Mouse (Mus musculus): Measurements from ENCODE around the gene C1qtnf2.

- TF ChIP-seq NELFE (IDR thresholded peaks at IDR 0.05; ENCODE audit: low read depth, low read length) (no peak), EP300 (IDR thresholded peaks at IDR 0.05; ENCODE audit: low read depth in 1 of 2, low read length in 2 of 2) (no peak), CTCF (IDR thresholded peaks at IDR 0.05 in 2 of 3, conservative IDR thresholded peaks at IDR 0.05 in 1 of 3; ENCODE audit: control insufficient read depth in 1 of 3, insufficient read depth in 1 of 3, low read depth in 2 of 3, low read length in 3 of 3, poor library complexity in 1 of 3, severe bottlenecking in 1 of 3) (no peak), BHLHE40 (IDR thresholded peaks at IDR 0.05; ENCODE audit: borderline replicate concordance, low read depth, low read length) (no peak), HCFC1 (IDR thresholded peaks at IDR 0.05; ENCODE audit: low read depth, low read length) (no peak), TAL1 (IDR thresholded peaks at IDR 0.05; ENCODE audit: low read length) (no peak), USF1 (IDR thresholded peaks at IDR 0.05; ENCODE audit: low read depth, low read length) (no peak), GATA1 (IDR thresholded peaks at IDR 0.05; ENCODE audit: low read depth, low read length) (no peak), ETS1 (IDR thresholded peaks at IDR 0.05; ENCODE audit: low read depth, low read length) (no peak), MYC (IDR thresholded peaks at IDR 0.05; ENCODE audit: low read depth, low read length) (no peak), MYB (IDR thresholded peaks at IDR 0.05; ENCODE audit: low read depth, low read length) (no peak)
Measured at GRCm38 (mm10) chr11:43501256-43501655, 27.2 kb downstream of the C1qtnf2 start.

Data from MEL (cell line).